Mouse (Mus musculus): ENCODE results near the gene Resp18. TPM values are rescaled to one million over a fixed set of nuclear protein-coding genes. Genes with fewer than 3 reads are reported as not detected.

The Resp18 gene
- polyA plus RNA-seq, 1 experiment from 2014 or later: 131 TPM

- 82% methylated on average over 4 of the region's 4 CpGs for WGBS
- H3K9ac ChIP-seq: no peak overlapping the region
- H3K9me3 ChIP-seq: no peaks in the 10 kb centered on the region
- no peaks in the 10 kb centered on the region for H3K36me3 ChIP-seq
- peaks cover 10% of the 10 kb centered on the region; the same call in 1 of the 2 replicates for H3K27me3 ChIP-seq
- H3K4me2 ChIP-seq: no peak overlapping the region
- no peak for ATAC-seq (ENCODE audit: low read depth)
- H3K4me3 ChIP-seq: no peak overlapping the region
- no peaks in the 10 kb centered on the region for H3K4me1 ChIP-seq (replicated peaks)
- H3K27ac ChIP-seq (replicated peaks): no peak overlapping the region
Observed at GRCm38 (mm10) chr1:75229158-75229557, 49.1 kb downstream of the Resp18 start.

GRCm38 (mm10) chr1:75227653-75228052 lies 50.6 kb downstream of the Resp18 start:
- Histone ChIP-seq H3K9me3 (no peaks in the 10 kb centered on the region), H3K36me3 (no peaks in the 10 kb centered on the region), H3K27me3 (peaks cover 20% of the 10 kb centered on the region), H3K4me2 (no peak overlapping the region), H3K4me3 (no peak overlapping the region), H3K9ac (no peak overlapping the region), H3K27ac (replicated peaks) (no peak overlapping the region), H3K4me1 (replicated peaks) (no peaks in the 10 kb centered on the region)
- no peak for ATAC-seq (ENCODE audit: low read depth)
- WGBS: 80% methylated on average over 1 of the region's 1 CpGs

GRCm38 (mm10) chr1:75226138-75226537 lies 52.1 kb downstream of the Resp18 start:
- H3K36me3 ChIP-seq: no peaks in the 10 kb centered on the region
- no peaks in the 10 kb centered on the region for H3K4me1 ChIP-seq (replicated peaks)
- WGBS: 73% methylated on average over 2 of the region's 2 CpGs

GRCm38 (mm10) chr1:75225473-75225872 lies 52.7 kb downstream of the Resp18 start:
- H3K36me3 ChIP-seq: no peaks in the 10 kb centered on the region
- no peak overlapping the region for H3K4me3 ChIP-seq
- no peak for ATAC-seq (ENCODE audit: low read depth)
- no peak overlapping the region for H3K4me2 ChIP-seq
- no peaks in the 10 kb centered on the region for H3K4me1 ChIP-seq (replicated peaks)
- no peak overlapping the region for H3K9ac ChIP-seq
- no peaks in the 10 kb centered on the region for H3K9me3 ChIP-seq
- H3K27me3 ChIP-seq: peaks cover 33% of the 10 kb centered on the region
- H3K27ac ChIP-seq (replicated peaks): no peak overlapping the region
- 58% methylated on average over 3 of the region's 3 CpGs for WGBS

More at GRCm38 (mm10) chr1:75226138-75226537, 52.1 kb downstream of the Resp18 start:
- H3K27ac ChIP-seq (replicated peaks): no peak overlapping the region
- H3K9me3 ChIP-seq: no peaks in the 10 kb centered on the region
- peaks cover 32% of the 10 kb centered on the region for H3K27me3 ChIP-seq
- H3K9ac ChIP-seq: no peak overlapping the region
- no peak overlapping the region for H3K4me2 ChIP-seq
- H3K4me3 ChIP-seq: no peak overlapping the region
- no peak for ATAC-seq (ENCODE audit: low read depth)

GRCm38 (mm10) chr1:75223532-75223931 lies 54.7 kb downstream of the Resp18 start:
- Histone ChIP-seq H3K4me1 (replicated peaks) (peaks cover 14% of the 10 kb centered on the region), H3K27ac (replicated peaks) (no peak overlapping the region), H3K27me3 (peaks cover 52% of the 10 kb centered on the region), H3K4me2 (no peak overlapping the region), H3K9ac (no peak overlapping the region), H3K36me3 (no peaks in the 10 kb centered on the region), H3K4me3 (no peak overlapping the region), H3K9me3 (no peaks in the 10 kb centered on the region)
- ATAC-seq (ENCODE audit: low read depth): no peak
- WGBS: 76% methylated on average over 6 of the region's 6 CpGs

- peaks cover 58% of the 10 kb centered on the region for H3K27me3 ChIP-seq
- H3K27ac ChIP-seq (replicated peaks): no peak overlapping the region
- WGBS: 84% methylated on average over 6 of the region's 6 CpGs
- H3K4me3 ChIP-seq: no peak overlapping the region
- no peak overlapping the region for H3K4me2 ChIP-seq
- H3K9me3 ChIP-seq: no peaks in the 10 kb centered on the region
- no peak overlapping the region for H3K9ac ChIP-seq
- peaks cover 20% of the 10 kb centered on the region for H3K4me1 ChIP-seq (replicated peaks)
- ATAC-seq (ENCODE audit: low read depth): no peak
- no peaks in the 10 kb centered on the region for H3K36me3 ChIP-seq
Observed at GRCm38 (mm10) chr1:75222926-75223325, 55.3 kb downstream of the Resp18 start.

Other genes starting within 250 kb of the Resp18 start
- gene Nhej1, start 153.2 kb downstream of the Resp18 start, polyA plus RNA-seq (2015; fragmentation: Nextera tagmentation; extraction: Ambion mirVana): 8.5 and 8.9 TPM in 2 replicates
- gene Slc23a3, start 144.5 kb downstream of the Resp18 start, polyA plus RNA-seq (2015; fragmentation: Nextera tagmentation; extraction: Ambion mirVana): not detected in 2 replicates
- gene Cnppd1, start 135.7 kb downstream of the Resp18 start, polyA plus RNA-seq (2015; fragmentation: Nextera tagmentation; extraction: Ambion mirVana): 60.2 and 64.6 TPM in 2 replicates
- 104 and 115 TPM in 2 replicates for gene Retreg2, start 135.6 kb downstream of the Resp18 start, polyA plus RNA-seq (2015; fragmentation: Nextera tagmentation; extraction: Ambion mirVana)
- gene Zfand2b, start 109.8 kb downstream of the Resp18 start, polyA plus RNA-seq (2015; fragmentation: Nextera tagmentation; extraction: Ambion mirVana): 38.8 and 45.9 TPM in 2 replicates
- 40.3 and 47.8 TPM in 2 replicates for gene Abcb6, start 98.0 kb downstream of the Resp18 start, polyA plus RNA-seq (2015; fragmentation: Nextera tagmentation; extraction: Ambion mirVana)
- gene Ankzf1, start 86.3 kb downstream of the Resp18 start, polyA plus RNA-seq (2015; fragmentation: Nextera tagmentation; extraction: Ambion mirVana): 22.2 and 24.4 TPM in 2 replicates
- 49.4 and 50.8 TPM in 2 replicates for gene Atg9a, start 86.2 kb downstream of the Resp18 start, polyA plus RNA-seq (2015; fragmentation: Nextera tagmentation; extraction: Ambion mirVana)
- gene Glb1l, start 67.6 kb downstream of the Resp18 start, polyA plus RNA-seq (2015; fragmentation: Nextera tagmentation; extraction: Ambion mirVana): 16.6 and 19.7 TPM in 2 replicates
- 128 and 138 TPM in 2 replicates for gene Stk16, start 67.6 kb downstream of the Resp18 start, polyA plus RNA-seq (2015; fragmentation: Nextera tagmentation; extraction: Ambion mirVana)
- 10.5 and 10.6 TPM in 2 replicates for gene Tuba4a, start 58.5 kb downstream of the Resp18 start, polyA plus RNA-seq (2015; fragmentation: Nextera tagmentation; extraction: Ambion mirVana)
- not detected in 2 replicates for gene A630095N17Rik, start 46.3 kb downstream of the Resp18 start, polyA plus RNA-seq (2015; fragmentation: Nextera tagmentation; extraction: Ambion mirVana)
- 68.2 and 73.0 TPM in 2 replicates for gene Dnajb2, start 42.0 kb downstream of the Resp18 start, polyA plus RNA-seq (2015; fragmentation: Nextera tagmentation; extraction: Ambion mirVana)
- gene Ptprn, start 13.9 kb downstream of the Resp18 start, polyA plus RNA-seq (2015; fragmentation: Nextera tagmentation; extraction: Ambion mirVana): 15.8 and 19.2 TPM in 2 replicates
- 187 and 190 TPM in 2 replicates for gene Dnpep, start 39.6 kb upstream of the Resp18 start, polyA plus RNA-seq (2015; fragmentation: Nextera tagmentation; extraction: Ambion mirVana)
- gene Des, start 81.9 kb upstream of the Resp18 start, polyA plus RNA-seq (2015; fragmentation: Nextera tagmentation; extraction: Ambion mirVana): 3.3 and 7.7 TPM in 2 replicates
- 17.8 and 21.4 TPM in 2 replicates for gene Speg, start 96.9 kb upstream of the Resp18 start, polyA plus RNA-seq (2015; fragmentation: Nextera tagmentation; extraction: Ambion mirVana)
- 74.4 and 75.9 TPM in 2 replicates for gene Gmppa, start 157.5 kb upstream of the Resp18 start, polyA plus RNA-seq (2015; fragmentation: Nextera tagmentation; extraction: Ambion mirVana)
- gene Asic4, start 172.0 kb upstream of the Resp18 start, polyA plus RNA-seq (2015; fragmentation: Nextera tagmentation; extraction: Ambion mirVana): 28.7 and 28.8 TPM in 2 replicates
- 39.1 and 41.0 TPM in 2 replicates for gene Chpf, start 200.9 kb upstream of the Resp18 start, polyA plus RNA-seq (2015; fragmentation: Nextera tagmentation; extraction: Ambion mirVana)
- 37.2 and 40.9 TPM in 2 replicates for gene Tmem198, start 201.1 kb upstream of the Resp18 start, polyA plus RNA-seq (2015; fragmentation: Nextera tagmentation; extraction: Ambion mirVana)
- 28.1 and 30.1 TPM in 2 replicates for gene Obsl1, start 228.0 kb upstream of the Resp18 start, polyA plus RNA-seq (2015; fragmentation: Nextera tagmentation; extraction: Ambion mirVana)
- 13.3 and 13.7 TPM in 2 replicates for gene Inha, start 228.7 kb upstream of the Resp18 start, polyA plus RNA-seq (2015; fragmentation: Nextera tagmentation; extraction: Ambion mirVana)
- gene Stk11ip, start 243.1 kb upstream of the Resp18 start, polyA plus RNA-seq (2015; fragmentation: Nextera tagmentation; extraction: Ambion mirVana): 19.7 and 20.1 TPM in 2 replicates